Mouse (Mus musculus) embryonic facial prominence, embryonic 10.5 days (tissue): ENCODE data around the gene Tsga13. TPM values are rescaled to one million over a fixed set of nuclear protein-coding genes. Genes with fewer than 3 reads are reported as not detected.

ENCODE experiments used
- DNase-seq: peaks from one replicate; pipeline ENCODE4 v3.0.0-alpha.2; 2017; ENCODE audit warnings: low spot score
- H3K27ac ChIP-seq: fragments of 300-500 bp; sonication (generic); replicated peaks from 2 replicates; pipeline ENCODE4 v1.5.1; 2016; ENCODE audit warnings: mild to moderate bottlenecking
- H3K27me3 ChIP-seq: fragments of 300-500 bp; sonication (generic); replicated peaks from 2 replicates; pipeline ENCODE4 v1.6.1; 2016; ENCODE audit warnings: low read depth, mild to moderate bottlenecking; ENCODE audit not compliant: poor library complexity, severe bottlenecking
- H3K36me3 ChIP-seq: fragments of 300-500 bp; sonication (generic); replicated peaks from 2 replicates; pipeline ENCODE4 v1.6.1; 2016; ENCODE audit warnings: mild to moderate bottlenecking, moderate library complexity
- H3K4me1 ChIP-seq: fragments of 300-500 bp; sonication (generic); 2 replicates; pipeline ENCODE4 v1.6.1; 2016
- H3K4me3 ChIP-seq: fragments of 300-500 bp; sonication (generic); 2 replicates; pipeline ENCODE4 v1.5.1; 2016; ENCODE audit warnings: mild to moderate bottlenecking, moderate library complexity
- H3K9me3 ChIP-seq: fragments of 300-500 bp; sonication (generic); 2 replicates; pipeline ENCODE4 v1.6.1; 2016; ENCODE audit warnings: mild to moderate bottlenecking
- WGBS: fragments of 180-500 bp; shearing (Covaris S2); methylation state at CpG from one replicate; pipeline ENCODE4 v1.1.7; 2016; 5-methylcytosine and 5-hydroxymethylcytosine counted together
- polyA plus RNA-seq: library from polyadenylated mRNA; unstranded; fragments of >200 nt; fragmentation: Nextera tagmentation; extraction: Ambion mirVana; gene quantifications from 2 replicates; pipeline ENCODE4 v1.2.1, GENCODE M21; 2016

The Tsga13 gene
- polyA plus RNA-seq, 1 experiment from 2014 or later: not detected

GRCm38 (mm10) chr6:30896195-30896985 lies 19.0 kb downstream of the Tsga13 start, which contains the start of gene Copg2:
Copg2 (minus strand) TSS chr6:30896794.
- under 1% methylated on average over 83 of the region's 83 CpGs for WGBS
- H3K27ac ChIP-seq: peak within 1 kb of the TSS; percentile 96

GRCm38 (mm10) chr6:30895819-30896194 lies 19.6 kb downstream of the Tsga13 start:
- Histone ChIP-seq H3K27me3 (no peaks in the 10 kb centered on the region), H3K27ac (peak overlapping the region; percentile 96), H3K36me3 (peaks cover 4% of the 10 kb centered on the region; the same call in 1 of the 2 replicates), H3K9me3 (no peaks in the 10 kb centered on the region), H3K4me1 (peaks cover 18% of the 10 kb centered on the region), H3K4me3 (peak overlapping the region; percentile 79)
- no peak for DNase-seq
- 20% methylated on average over 3 of the region's 3 CpGs for WGBS

More at GRCm38 (mm10) chr6:30896195-30896985, 19.0 kb downstream of the Tsga13 start, which contains the start of gene Copg2:
- Histone ChIP-seq H3K4me1 (peaks cover 18% of the 10 kb centered on the region), H3K36me3 (peaks cover 4% of the 10 kb centered on the region; the same call in 1 of the 2 replicates), H3K27me3 (no peaks in the 10 kb centered on the region), H3K4me3 (peak within 1 kb of the TSS; percentile 79), H3K9me3 (no peaks in the 10 kb centered on the region)
- DNase-seq: peak; percentile 97

- WGBS: 82% methylated on average over 4 of the region's 4 CpGs
- no peaks in the 10 kb centered on the region for H3K9me3 ChIP-seq
Measured at GRCm38 (mm10) chr6:30893081-30893480, 22.3 kb downstream of the Tsga13 start.

GRCm38 (mm10) chr6:30891761-30892160 lies 23.6 kb downstream of the Tsga13 start:
- H3K36me3 ChIP-seq: peaks cover 27% of the 10 kb centered on the region
- no peaks in the 10 kb centered on the region for H3K27me3 ChIP-seq
- DNase-seq: no peak
- H3K9me3 ChIP-seq: no peaks in the 10 kb centered on the region
- H3K4me1 ChIP-seq: peaks cover 13% of the 10 kb centered on the region
- no peak overlapping the region for H3K4me3 ChIP-seq
- H3K27ac ChIP-seq: no peak overlapping the region

More at GRCm38 (mm10) chr6:30893081-30893480, 22.3 kb downstream of the Tsga13 start:
- no peak for DNase-seq
- Histone ChIP-seq H3K36me3 (peaks cover 25% of the 10 kb centered on the region), H3K4me3 (no peak overlapping the region), H3K27ac (no peak overlapping the region), H3K27me3 (no peaks in the 10 kb centered on the region), H3K4me1 (peaks cover 18% of the 10 kb centered on the region)

GRCm38 (mm10) chr6:30884856-30885255 lies 30.5 kb downstream of the Tsga13 start:
- H3K4me1 ChIP-seq: no peaks in the 10 kb centered on the region
- H3K9me3 ChIP-seq: no peaks in the 10 kb centered on the region
- no peak overlapping the region for H3K4me3 ChIP-seq
- DNase-seq: no peak
- H3K36me3 ChIP-seq: peaks cover 56% of the 10 kb centered on the region
- WGBS: 90% methylated on average over 3 of the region's 3 CpGs
- H3K27ac ChIP-seq: no peak overlapping the region
- H3K27me3 ChIP-seq: no peaks in the 10 kb centered on the region

GRCm38 (mm10) chr6:30883491-30883890 lies 31.9 kb downstream of the Tsga13 start:
- Histone ChIP-seq H3K36me3 (peaks cover 56% of the 10 kb centered on the region), H3K9me3 (no peaks in the 10 kb centered on the region), H3K4me1 (no peaks in the 10 kb centered on the region), H3K27me3 (no peaks in the 10 kb centered on the region), H3K27ac (no peak overlapping the region), H3K4me3 (no peak overlapping the region)
- DNase-seq: no peak
- 92% methylated on average over 4 of the region's 4 CpGs for WGBS

- peaks cover 2% of the 10 kb centered on the region; the same call in 1 of the 2 replicates for H3K9me3 ChIP-seq
- no peaks in the 10 kb centered on the region for H3K27me3 ChIP-seq
- DNase-seq: no peak
- no peaks in the 10 kb centered on the region for H3K4me1 ChIP-seq
- H3K27ac ChIP-seq: no peak overlapping the region
- H3K36me3 ChIP-seq: peaks cover 73% of the 10 kb centered on the region
- H3K4me3 ChIP-seq: no peak overlapping the region
Measured at GRCm38 (mm10) chr6:30876661-30877060, 38.7 kb downstream of the Tsga13 start.

- Histone ChIP-seq H3K9me3 (no peaks in the 10 kb centered on the region), H3K27me3 (no peaks in the 10 kb centered on the region), H3K27ac (no peak overlapping the region), H3K36me3 (peaks cover 11% of the 10 kb centered on the region; the same call in 1 of the 2 replicates), H3K4me1 (no peaks in the 10 kb centered on the region), H3K4me3 (no peak overlapping the region)
- WGBS: 100% methylated on average over 1 of the region's 1 CpGs
- no peak for DNase-seq
Measured at GRCm38 (mm10) chr6:30866501-30866900, 48.9 kb downstream of the Tsga13 start.

- H3K4me1 ChIP-seq: no peaks in the 10 kb centered on the region
- no peak overlapping the region for H3K4me3 ChIP-seq
- WGBS: 90% methylated on average over 3 of the region's 3 CpGs
- no peaks in the 10 kb centered on the region for H3K27me3 ChIP-seq
- no peak overlapping the region for H3K27ac ChIP-seq
- H3K36me3 ChIP-seq: peaks cover 15% of the 10 kb centered on the region; the same call in 1 of the 2 replicates
- no peak for DNase-seq
- no peaks in the 10 kb centered on the region for H3K9me3 ChIP-seq
Measured at GRCm38 (mm10) chr6:30865031-30865678, 50.2 kb downstream of the Tsga13 start.

GRCm38 (mm10) chr6:30855956-30856355 lies 59.4 kb downstream of the Tsga13 start:
- H3K36me3 ChIP-seq: peaks cover 57% of the 10 kb centered on the region
- no peaks in the 10 kb centered on the region for H3K4me1 ChIP-seq
- no peaks in the 10 kb centered on the region for H3K27me3 ChIP-seq
- H3K9me3 ChIP-seq: no peaks in the 10 kb centered on the region
- 96% methylated on average over 7 of the region's 7 CpGs for WGBS
- no peak overlapping the region for H3K4me3 ChIP-seq
- DNase-seq: no peak
- no peak overlapping the region for H3K27ac ChIP-seq

GRCm38 (mm10) chr6:30855205-30855604 lies 60.2 kb downstream of the Tsga13 start:
- WGBS: 90% methylated on average over 2 of the region's 2 CpGs
- no peaks in the 10 kb centered on the region for H3K9me3 ChIP-seq
- no peak overlapping the region for H3K27ac ChIP-seq
- H3K4me1 ChIP-seq: no peaks in the 10 kb centered on the region
- no peaks in the 10 kb centered on the region for H3K27me3 ChIP-seq
- H3K36me3 ChIP-seq: peaks cover 49% of the 10 kb centered on the region
- DNase-seq: no peak
- no peak overlapping the region for H3K4me3 ChIP-seq

GRCm38 (mm10) chr6:30849818-30850217 lies 65.6 kb downstream of the Tsga13 start:
- peaks cover 34% of the 10 kb centered on the region for H3K36me3 ChIP-seq
- no peaks in the 10 kb centered on the region for H3K27me3 ChIP-seq
- H3K4me3 ChIP-seq: no peak overlapping the region
- H3K27ac ChIP-seq: no peak overlapping the region
- H3K9me3 ChIP-seq: no peaks in the 10 kb centered on the region
- no peak for DNase-seq
- 86% methylated on average over 2 of the region's 2 CpGs for WGBS
- H3K4me1 ChIP-seq: no peaks in the 10 kb centered on the region
